Mouse (Mus musculus) layer of hippocampus, adult 18-20 months (tissue): Measurements from ENCODE around the gene Mfsd4b2. TPM values are rescaled to one million over a fixed set of nuclear protein-coding genes. Genes with fewer than 3 reads are reported as not detected.

Experiments used
- DNase-seq, 2 experiments: peaks; one replicate each; pipeline ENCODE4 v3.0.0; 2022; ENCODE audit warnings: low spot score in 2 of 2
- total RNA-seq, 2 experiments: library from RNA; stranded (reverse); gene quantifications; 2 replicates each; pipeline ENCODE4 v1.2.3; 2021

Mfsd4b2 gene
- total RNA-seq, 2 experiments from 2014 or later = 0.20 to 0.32 TPM

GRCm38 (mm10) chr10:39893702-39894697 is 32.7 kb downstream of the Mfsd4b2 start:
- no peak for DNase-seq

- DNase-seq = no peak
These were observed 38.1 kb downstream of the Mfsd4b2 start for GRCm38 (mm10) chr10:39888621-39889020.

Other genes with a start within 250 kb of the Mfsd4b2 start
- gene Rev3l, start 194.8 kb downstream of the Mfsd4b2 start, total RNA-seq = 10 to 100 TPM; 29.2 to 30.8 TPM
- 1 to 10 TPM; 7.7 to 8.0 TPM for gene Mfsd4b4, start 27.7 kb downstream of the Mfsd4b2 start, total RNA-seq
- gene Mfsd4b3, start 33.2 kb upstream of the Mfsd4b2 start, total RNA-seq = under 1 TPM in 1 of 2 experiments, not detected in 1; 0.25 TPM
- gene Mfsd4b5, start 59.7 kb upstream of the Mfsd4b2 start, total RNA-seq = under 1 TPM; 0.20 to 0.43 TPM
- gene Mfsd4b1, start 98.3 kb upstream of the Mfsd4b2 start, total RNA-seq = 1 to 10 TPM in 1 of 2 experiments, under 1 TPM in 1; 0.74 to 1.6 TPM
- 1 to 10 TPM; 3.9 to 4.1 TPM for gene Slc16a10, start 215.3 kb upstream of the Mfsd4b2 start, total RNA-seq